Mouse (Mus musculus) heart, embryonic 12.5 days (tissue): ENCODE results near the gene Epo. TPM values are rescaled to one million over a fixed set of nuclear protein-coding genes. Genes with fewer than 3 reads are reported as not detected.

Source experiments
- ATAC-seq: fragments of 200-750 bp; cut with Nextera tagmentation; 2 replicates; pipeline ENCODE4 v1.8.0; 2017; ENCODE audit warnings: moderate TSS enrichment, moderate library complexity; ENCODE audit not compliant: insufficient number of reproducible peaks, low FRiP score
- H3K27ac ChIP-seq: fragments of 300-500 bp; sonication (generic); 2 replicates; pipeline ENCODE4 v1.5.1; 2016; ENCODE audit warnings: mild to moderate bottlenecking, moderate library complexity; ENCODE audit not compliant: poor library complexity, severe bottlenecking
- H3K27me3 ChIP-seq: fragments of 300-500 bp; sonication (generic); replicated peaks from 2 replicates; pipeline ENCODE4 v1.6.1; 2016; ENCODE audit warnings: mild to moderate bottlenecking, moderate library complexity
- H3K36me3 ChIP-seq: fragments of 300-500 bp; sonication (generic); 2 replicates; pipeline ENCODE4 v1.6.1; 2016; ENCODE audit warnings: mild to moderate bottlenecking, moderate library complexity
- H3K4me1 ChIP-seq: fragments of 300-500 bp; sonication (generic); replicated peaks from 2 replicates; pipeline ENCODE4 v1.6.1; 2016; ENCODE audit warnings: mild to moderate bottlenecking
- H3K4me2 ChIP-seq: fragments of 300-500 bp; sonication (generic); 2 replicates; pipeline ENCODE4 v1.6.1; 2016; ENCODE audit warnings: mild to moderate bottlenecking, moderate library complexity
- H3K4me3 ChIP-seq: fragments of 300-500 bp; sonication (generic); 2 replicates; pipeline ENCODE4 v1.5.1; 2016; ENCODE audit warnings: mild to moderate bottlenecking
- H3K9ac ChIP-seq: fragments of 300-500 bp; sonication (generic); 2 replicates; pipeline ENCODE4 v1.6.1; 2016; ENCODE audit warnings: mild to moderate bottlenecking, moderate library complexity
- H3K9me3 ChIP-seq: fragments of 300-500 bp; sonication (generic); replicated peaks from 2 replicates; pipeline ENCODE4 v1.6.1; 2016; ENCODE audit warnings: mild to moderate bottlenecking, moderate library complexity
- WGBS: fragments of 180-500 bp; shearing (Covaris S2); methylation state at CpG from one replicate; pipeline ENCODE4 v1.1.7; 2016; 5-methylcytosine and 5-hydroxymethylcytosine counted together
- polyA plus RNA-seq: library from polyadenylated mRNA; unstranded; fragments of >200 nt; fragmentation: Nextera tagmentation; extraction: Ambion mirVana; gene quantifications from 2 replicates; pipeline ENCODE4 v1.2.1, GENCODE M21; 2016

The Epo gene
- polyA plus RNA-seq, 1 experiment from 2014 or later = not detected

DNA sequence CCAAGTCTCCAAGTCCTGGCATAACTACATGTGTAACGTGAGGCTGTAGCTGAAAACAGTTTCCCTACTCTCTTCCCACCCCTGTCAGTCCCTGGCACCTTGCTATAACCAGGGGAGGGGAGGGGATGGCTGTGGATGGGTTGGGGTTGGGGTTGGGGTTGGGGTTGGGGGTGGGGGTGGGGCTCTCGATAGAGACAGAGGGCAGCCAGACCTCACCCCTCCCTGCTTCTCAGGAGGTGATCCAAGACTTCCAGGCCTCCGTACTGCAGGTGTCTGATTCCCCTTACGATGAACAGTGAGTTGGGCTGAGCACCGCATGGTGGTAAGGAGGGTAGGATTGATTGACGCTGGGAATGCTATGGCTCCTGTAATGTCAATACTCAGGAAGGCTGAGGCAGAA is 32.7 kb upstream of the Epo start:
- H3K27ac ChIP-seq = no peak overlapping the region
- H3K9me3 ChIP-seq = 0 out of 2 replicates have a peak, but pooled peaks cover 3% of the 10 kb centered on the region
- H3K27me3 ChIP-seq = peaks cover 26% of the 10 kb centered on the region
- no peaks in the 10 kb centered on the region for H3K36me3 ChIP-seq
- 73% methylated on average over 6 of the region's 6 CpGs for WGBS
- no peak overlapping the region for H3K4me3 ChIP-seq
- H3K4me1 ChIP-seq = peaks cover 4% of the 10 kb centered on the region; the same call in 1 of the 2 replicates
- no peak for ATAC-seq
- H3K4me2 ChIP-seq = no peak overlapping the region
- H3K9ac ChIP-seq = no peak overlapping the region

DNA sequence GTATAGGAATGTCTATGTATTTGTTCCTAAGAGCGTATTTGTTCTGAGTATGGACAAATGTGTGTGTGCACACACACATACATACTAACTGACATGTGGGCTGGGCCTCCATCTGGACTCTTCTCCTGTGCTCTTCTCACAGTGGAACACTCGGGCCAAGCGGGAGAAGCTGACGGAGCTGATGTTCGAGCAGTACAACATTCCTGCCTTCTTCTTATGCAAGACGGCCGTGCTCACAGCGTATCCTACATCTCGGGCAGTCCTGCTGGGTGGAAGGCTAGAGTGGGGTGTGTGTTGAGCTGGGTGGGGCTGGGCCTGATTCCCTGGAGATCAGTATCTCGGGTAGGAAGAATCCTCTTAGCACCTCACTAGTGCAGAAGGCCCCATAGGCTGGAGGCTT is 29.9 kb upstream of the Epo start:
- no peak overlapping the region for H3K27ac ChIP-seq
- H3K9ac ChIP-seq = no peak overlapping the region
- H3K4me2 ChIP-seq = no peak overlapping the region
- ATAC-seq = no peak
- H3K27me3 ChIP-seq = peaks cover 16% of the 10 kb centered on the region
- no peaks in the 10 kb centered on the region for H3K9me3 ChIP-seq
- no peaks in the 10 kb centered on the region for H3K36me3 ChIP-seq
- no peaks in the 10 kb centered on the region for H3K4me1 ChIP-seq
- H3K4me3 ChIP-seq = no peak overlapping the region
- 51% methylated on average over 10 of the region's 10 CpGs for WGBS

GRCm38 (mm10) chr5:137561556-137561955 is 28.5 kb upstream of the Epo start:
- no peak overlapping the region for H3K27ac ChIP-seq
- no peak for ATAC-seq
- no peaks in the 10 kb centered on the region for H3K36me3 ChIP-seq
- no peaks in the 10 kb centered on the region for H3K4me1 ChIP-seq
- H3K9me3 ChIP-seq = no peaks in the 10 kb centered on the region
- H3K4me3 ChIP-seq = no peak overlapping the region
- peaks cover 7% of the 10 kb centered on the region for H3K27me3 ChIP-seq
- 54% methylated on average over 6 of the region's 6 CpGs for WGBS
- no peak overlapping the region for H3K9ac ChIP-seq
- H3K4me2 ChIP-seq = no peak overlapping the region

DNA sequence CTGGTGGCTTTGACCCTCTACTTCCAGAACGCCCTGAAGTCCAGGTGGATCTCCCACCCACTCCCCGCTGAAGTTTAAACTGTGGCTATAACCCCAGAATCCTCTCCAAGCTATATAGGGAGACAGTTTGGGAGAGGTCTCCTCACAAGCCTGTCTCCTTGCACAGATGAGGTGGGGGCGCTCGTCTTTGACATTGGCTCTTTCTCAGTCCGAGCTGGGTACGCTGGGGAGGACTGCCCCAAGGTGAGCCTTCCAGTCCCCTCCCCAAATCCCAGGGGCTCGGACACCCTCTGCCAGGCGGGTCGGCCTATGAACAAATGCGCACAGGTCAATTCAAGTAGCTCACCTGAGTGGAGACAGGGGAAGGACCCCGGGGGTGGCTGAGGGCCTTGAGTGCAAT is 20.9 kb upstream of the Epo start:
- H3K9ac ChIP-seq = no peak overlapping the region
- H3K4me3 ChIP-seq = peak overlapping the region; percentile 8; the same call in 1 of the 2 replicates
- WGBS = 42% methylated on average over 11 of the region's 11 CpGs
- H3K4me1 ChIP-seq = peaks cover 4% of the 10 kb centered on the region; the same call in 1 of the 2 replicates
- H3K27me3 ChIP-seq = peaks cover 34% of the 10 kb centered on the region
- no peak; the same call in 1 of the 2 replicates for ATAC-seq
- no peak overlapping the region for H3K27ac ChIP-seq
- no peaks in the 10 kb centered on the region; the same call in 1 of the 2 replicates for H3K9me3 ChIP-seq
- H3K4me2 ChIP-seq = peak overlapping the region; percentile 51; the same call in 1 of the 2 replicates
- H3K36me3 ChIP-seq = no peaks in the 10 kb centered on the region

DNA sequence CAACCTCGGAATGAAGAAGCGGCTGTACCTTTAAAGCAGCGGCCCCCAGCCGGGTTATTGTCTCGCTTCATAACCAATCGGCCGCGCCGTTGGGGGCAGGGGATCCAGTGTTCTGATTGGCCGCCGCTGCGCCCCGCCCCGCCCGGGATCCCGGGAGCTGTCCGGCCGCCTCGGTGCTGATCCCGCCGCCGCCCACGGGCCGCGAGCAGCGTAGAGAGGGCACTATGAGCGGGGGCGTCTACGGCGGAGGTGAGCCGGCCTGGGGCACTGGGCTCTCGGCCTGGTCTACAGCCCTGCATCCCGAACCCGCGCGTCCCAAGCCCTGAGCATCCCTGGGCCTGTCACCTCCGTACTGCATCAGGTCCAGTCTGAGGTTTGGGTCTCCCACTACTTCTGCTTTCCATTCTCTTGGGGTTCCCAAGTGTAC is 20.4 kb upstream of the Epo start, which contains the start of gene Actl6b:
Gene Actl6b, plus strand, starts transcription at position 107 of the 427 bp plus-strand sequence.
- Histone ChIP-seq H3K36me3 (no peaks in the 10 kb centered on the region), H3K27ac (no peak within 1 kb of the TSS), H3K9me3 (no peaks in the 10 kb centered on the region; the same call in 1 of the 2 replicates), H3K27me3 (peaks cover 31% of the 10 kb centered on the region), H3K4me2 (peak within 1 kb of the TSS; percentile 51), H3K4me1 (peaks cover 4% of the 10 kb centered on the region; the same call in 1 of the 2 replicates), H3K4me3 (peak within 1 kb of the TSS; percentile 8; the same call in 1 of the 2 replicates), H3K9ac (no peak within 1 kb of the TSS)
- ATAC-seq = peak; percentile 57
- 1% methylated on average over 36 of the region's 37 CpGs for WGBS

DNA sequence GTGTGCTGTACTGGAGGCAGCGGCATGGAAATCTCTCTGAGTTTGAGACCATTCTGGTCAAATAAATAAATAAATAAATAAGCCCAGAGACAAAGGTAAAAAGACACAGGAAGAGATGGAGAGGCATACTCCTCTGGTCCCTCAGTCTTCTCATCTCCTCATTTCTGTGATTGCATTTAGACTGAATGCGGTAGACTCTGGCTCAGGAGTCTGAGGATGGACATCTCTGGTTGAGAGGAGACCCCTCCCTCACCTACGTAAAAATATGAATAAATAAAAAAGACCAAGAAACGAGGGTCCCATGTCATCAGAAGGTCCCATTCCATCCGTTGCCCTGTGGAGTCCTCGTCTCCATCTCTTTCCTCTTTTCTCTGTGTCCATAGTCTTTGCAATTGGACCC is 20.0 kb upstream of the Epo start:
- H3K27ac ChIP-seq = no peak overlapping the region
- no peak for ATAC-seq
- peak overlapping the region; percentile 51 for H3K4me2 ChIP-seq
- peaks cover 4% of the 10 kb centered on the region; the same call in 1 of the 2 replicates for H3K4me1 ChIP-seq
- no peak overlapping the region for H3K9ac ChIP-seq
- H3K4me3 ChIP-seq = peak overlapping the region; percentile 8; the same call in 1 of the 2 replicates
- H3K9me3 ChIP-seq = no peaks in the 10 kb centered on the region; the same call in 1 of the 2 replicates
- 25% methylated on average over 6 of the region's 6 CpGs for WGBS
- H3K36me3 ChIP-seq = no peaks in the 10 kb centered on the region
- H3K27me3 ChIP-seq = peaks cover 31% of the 10 kb centered on the region

DNA sequence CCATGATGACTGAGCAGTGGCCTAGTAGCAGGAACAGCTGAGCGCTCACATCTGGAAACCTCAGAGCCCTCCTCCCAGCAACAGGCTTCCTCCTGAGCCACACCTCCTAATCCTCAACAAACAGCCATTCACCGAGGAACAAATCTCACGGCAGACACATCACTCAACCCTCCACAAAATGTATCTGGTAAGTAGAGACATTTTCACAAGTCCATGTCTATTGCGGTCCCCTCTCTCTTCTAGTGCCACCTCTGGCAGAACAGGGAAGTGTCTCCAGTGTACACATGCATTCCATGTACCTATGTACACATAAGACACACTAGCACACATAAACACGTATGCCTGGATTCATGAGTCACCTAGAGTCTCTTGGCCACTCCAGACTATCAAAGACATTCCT is 18.1 kb upstream of the Epo start:
- Histone ChIP-seq H3K36me3 (no peaks in the 10 kb centered on the region), H3K9me3 (no peaks in the 10 kb centered on the region; the same call in 1 of the 2 replicates), H3K4me1 (peaks cover 4% of the 10 kb centered on the region; the same call in 1 of the 2 replicates), H3K9ac (no peak overlapping the region), H3K27ac (no peak overlapping the region), H3K4me2 (no peak overlapping the region), H3K27me3 (peaks cover 29% of the 10 kb centered on the region), H3K4me3 (no peak overlapping the region)
- 71% methylated on average over 5 of the region's 5 CpGs for WGBS
- no peak for ATAC-seq

DNA sequence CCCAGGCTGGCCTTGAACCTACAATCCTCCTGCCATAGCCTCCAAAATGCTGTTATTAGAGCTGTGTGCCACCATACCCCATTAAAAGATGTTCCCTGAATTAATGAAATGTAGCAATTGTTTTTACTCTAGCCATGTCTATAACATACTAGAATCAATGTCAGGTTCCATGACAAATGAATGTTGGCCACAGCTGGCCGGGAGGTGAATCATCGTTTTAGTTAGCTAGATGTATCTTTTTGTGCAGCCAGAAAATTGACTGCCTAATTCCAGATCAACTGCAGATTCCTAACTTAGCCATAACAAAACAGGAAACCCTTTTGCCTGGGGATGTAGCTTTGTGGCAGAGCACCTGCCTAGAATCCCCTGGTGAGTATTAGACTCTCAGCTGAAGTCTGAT is 16.8 kb upstream of the Epo start:
- Histone ChIP-seq H3K4me1 (peaks cover 4% of the 10 kb centered on the region; the same call in 1 of the 2 replicates), H3K27me3 (peaks cover 24% of the 10 kb centered on the region), H3K27ac (no peak overlapping the region), H3K9ac (no peak overlapping the region), H3K4me2 (no peak overlapping the region), H3K4me3 (no peak overlapping the region), H3K36me3 (no peaks in the 10 kb centered on the region), H3K9me3 (no peaks in the 10 kb centered on the region)
- 77% methylated on average over 2 of the region's 2 CpGs for WGBS
- ATAC-seq = no peak

- Histone ChIP-seq H3K9ac (no peak overlapping the region), H3K4me2 (no peak overlapping the region), H3K27ac (no peak overlapping the region), H3K4me3 (no peak overlapping the region), H3K27me3 (0 out of 2 replicates have a peak, but pooled peaks cover 5% of the 10 kb centered on the region), H3K9me3 (no peaks in the 10 kb centered on the region), H3K36me3 (no peaks in the 10 kb centered on the region), H3K4me1 (no peaks in the 10 kb centered on the region)
- 56% methylated on average over 4 of the region's 4 CpGs for WGBS
- ATAC-seq = no peak
Observed at GRCm38 (mm10) chr5:137545596-137545995, 12.6 kb upstream of the Epo start.

- Histone ChIP-seq H3K36me3 (no peaks in the 10 kb centered on the region), H3K4me3 (no peak overlapping the region), H3K4me2 (no peak overlapping the region), H3K27me3 (0 out of 2 replicates have a peak, but pooled peaks cover 5% of the 10 kb centered on the region), H3K4me1 (no peaks in the 10 kb centered on the region), H3K27ac (no peak overlapping the region), H3K9me3 (no peaks in the 10 kb centered on the region), H3K9ac (no peak overlapping the region)
- WGBS = 69% methylated on average over 6 of the region's 6 CpGs
- no peak for ATAC-seq
Observed at GRCm38 (mm10) chr5:137544926-137545325, 11.9 kb upstream of the Epo start.

GRCm38 (mm10) chr5:137541768-137542540 is 8.9 kb upstream of the Epo start:
- no peaks in the 10 kb centered on the region for H3K36me3 ChIP-seq
- WGBS = 59% methylated on average over 5 of the region's 5 CpGs
- H3K9me3 ChIP-seq = no peaks in the 10 kb centered on the region
- peaks cover 4% of the 10 kb centered on the region; the same call in 1 of the 2 replicates for H3K4me1 ChIP-seq
- H3K9ac ChIP-seq = no peak overlapping the region
- H3K4me2 ChIP-seq = no peak overlapping the region
- H3K27me3 ChIP-seq = 0 out of 2 replicates have a peak, but pooled peaks cover 9% of the 10 kb centered on the region
- no peak for ATAC-seq
- H3K27ac ChIP-seq = no peak overlapping the region
- no peak overlapping the region for H3K4me3 ChIP-seq
